Comparison of ENCODE assay signal across 8 mouse cellular contexts in genomic region chr7:132780611-132781010, GRCm38 (mm10). TPM values are rescaled to one million over a fixed set of nuclear protein-coding genes. Genes with fewer than 3 reads are reported as not detected.
A peak's percentile ranks its signal among the peaks of the same experiment; 100 is the strongest.
DNase-seq lines count a peak whose midpoint lies in the region; ATAC-seq lines count a peak whose summit lies in the region.

No protein-coding gene starts in this region.

- no peaks in the 10 kb centered on the region for H3K27me3 ChIP-seq in midbrain, embryonic 14.5 days (ENCODE audit: control insufficient read depth, insufficient read depth, low read length)

- H3K36me3 ChIP-seq in midbrain, embryonic 14.5 days (ENCODE audit: control insufficient read depth, insufficient read depth, low read length): peaks cover 20% of the 10 kb centered on the region; the same call in 1 of the 2 replicates

- H3K9ac ChIP-seq in midbrain, embryonic 14.5 days (replicated peaks; ENCODE audit: low read length): no peak overlapping the region

- no peak overlapping the region for H3K4me3 ChIP-seq in midbrain, embryonic 14.5 days (replicated peaks; ENCODE audit: low read depth, low read length)

- ATAC-seq in midbrain, embryonic 14.5 days (ENCODE audit: low FRiP score, low TSS enrichment): no peak
- no peak for ATAC-seq in granulocyte monocyte progenitor cell, adult 5-6 weeks (replicated peaks; ENCODE audit: poor library complexity, severe bottlenecking)

- H3K27ac ChIP-seq in midbrain, embryonic 14.5 days (replicated peaks; ENCODE audit: low read depth, low read length): peak overlapping the region; percentile 66

- WGBS in midbrain, embryonic 14.5 days: 33% methylated on average over 4 of the region's 4 CpGs

- peak; percentile 20 for DNase-seq in NIH3T3 (ENCODE audit: low read depth)
- peak; percentile 68 for DNase-seq in cerebellum, adult 11-12 months
- DNase-seq in gastrocnemius, postnatal 14 days: peak; percentile 60
- DNase-seq in kidney, postnatal 25 days: peak; percentile 67 to 90
- peak; percentile 40 for DNase-seq in midbrain, embryonic 14.5 days
- no peak for DNase-seq in T-cell, adult 2 months (ENCODE audit: low spot score)
- no peak for DNase-seq in frontal cortex, postnatal 36 days (ENCODE audit: low spot score in 2 of 2)

- H3K9me3 ChIP-seq in midbrain, embryonic 14.5 days (ENCODE audit: control insufficient read depth, low read length): no peaks in the 10 kb centered on the region

- peaks cover 23% of the 10 kb centered on the region for H3K4me1 ChIP-seq in midbrain, embryonic 14.5 days (ENCODE audit: control insufficient read depth, insufficient read depth, low read length)

- intact Hi-C loops in gastrocnemius, postnatal 14 days (cut with DNase I; ENCODE audit: low total_unique reads): no loop called here

- no peak overlapping the region for H3K4me2 ChIP-seq in midbrain, embryonic 14.5 days (ENCODE audit: low read length)

RNA-seq across cellular contexts. Expression of gene Fam53b, which starts 33.1 kb away (rescaled TPM):
- total RNA-seq in gastrocnemius, postnatal 14 days (2021): 10 to 100 TPM; 19.5 to 24.1 TPM
- polyA plus RNA-seq in midbrain, embryonic 14.5 days (2014; fragmentation: Nextera tagmentation; extraction: Ambion mirVana): 9.3 and 15.5 TPM in 2 replicates
- 20.1 and 27.7 TPM in 2 replicates for total RNA-seq in granulocyte monocyte progenitor cell, adult 5-6 weeks (2014; fragmentation: Nextera tagmentation)
- 11.1 and 12.5 TPM in 2 replicates for total RNA-seq in granulocyte monocyte progenitor cell, adult 5-6 weeks (2017)

Comparison
In these comparisons a context has a peak if more than half of its experiments do, and no peak if none do; other contexts are left out.
1. DNase-seq: peak in NIH3T3 (single experiment), cerebellum, adult 11-12 months (single experiment), gastrocnemius, postnatal 14 days (single experiment), kidney, postnatal 25 days (2 of 2) and midbrain, embryonic 14.5 days (single experiment); none in T-cell, adult 2 months (single experiment) and frontal cortex, postnatal 36 days (0 of 2).